Mouse (Mus musculus) small intestine, adult 2 months (tissue): ENCODE results near the gene Rufy4. TPM values are rescaled to one million over a fixed set of nuclear protein-coding genes. Genes with fewer than 3 reads are reported as not detected.

Source experiments
- H3K27ac ChIP-seq: fragments of 200-500 bp; 2 replicates; pipeline ENCODE4 v1.5.1; 2012; ENCODE audit warnings: low read depth, low read length, control low read depth, inconsistent platforms; ENCODE audit not compliant: insufficient read depth
- H3K27me3 ChIP-seq: fragments of 200-500 bp; 2 replicates; pipeline ENCODE4 v1.6.1; 2012; ENCODE audit warnings: mild to moderate bottlenecking, moderate library complexity, low read length, inconsistent platforms; ENCODE audit not compliant: control insufficient read depth, insufficient read depth
- H3K36me3 ChIP-seq: fragments of 200-500 bp; 2 replicates; pipeline ENCODE4 v1.6.1; 2012; ENCODE audit warnings: mild to moderate bottlenecking, low read length, control low read depth, inconsistent platforms; ENCODE audit not compliant: control insufficient read depth, insufficient read depth
- H3K4me1 ChIP-seq: fragments of 200-500 bp; 2 replicates; pipeline ENCODE4 v1.6.1; 2012; ENCODE audit warnings: low read length, inconsistent platforms, mixed read lengths; ENCODE audit not compliant: control insufficient read depth, insufficient read depth, insufficient read length
- H3K4me3 ChIP-seq: fragments of 200-500 bp; 2 replicates; pipeline ENCODE4 v1.5.1; 2012; ENCODE audit warnings: low read depth, mild to moderate bottlenecking, control low read depth, inconsistent platforms, low read length, moderate library complexity
- CTCF ChIP-seq: fragments of 200-500 bp; IDR thresholded peaks from 2 replicates; pipeline ENCODE4 v1.5.1; 2012; ENCODE audit warnings: low read depth, mild to moderate bottlenecking, control low read depth, inconsistent platforms, low read length, moderate library complexity, mixed read lengths; ENCODE audit not compliant: insufficient replicate concordance, insufficient read length; ENCODE audit errors: extremely low read depth
- POLR2A ChIP-seq: fragments of 200-500 bp; IDR thresholded peaks from 2 replicates; pipeline ENCODE4 v1.6.1; 2012; ENCODE audit warnings: low read depth, mild to moderate bottlenecking, control low read depth, inconsistent platforms, low read length, moderate library complexity
- WGBS: fragments of 180-500 bp; shearing (Covaris S2); methylation state at CpG from one replicate; pipeline ENCODE4 v1.1.7; 2018; 5-methylcytosine and 5-hydroxymethylcytosine counted together
- polyA plus RNA-seq: library from polyadenylated mRNA; depleted of rRNA; stranded (reverse); fragments of >200 nt; gene quantifications from 2 replicates; pipeline ENCODE4 v1.2.3, GENCODE M21; 2012

Rufy4 gene
- polyA plus RNA-seq, 1 experiment, result not detected

DNA sequence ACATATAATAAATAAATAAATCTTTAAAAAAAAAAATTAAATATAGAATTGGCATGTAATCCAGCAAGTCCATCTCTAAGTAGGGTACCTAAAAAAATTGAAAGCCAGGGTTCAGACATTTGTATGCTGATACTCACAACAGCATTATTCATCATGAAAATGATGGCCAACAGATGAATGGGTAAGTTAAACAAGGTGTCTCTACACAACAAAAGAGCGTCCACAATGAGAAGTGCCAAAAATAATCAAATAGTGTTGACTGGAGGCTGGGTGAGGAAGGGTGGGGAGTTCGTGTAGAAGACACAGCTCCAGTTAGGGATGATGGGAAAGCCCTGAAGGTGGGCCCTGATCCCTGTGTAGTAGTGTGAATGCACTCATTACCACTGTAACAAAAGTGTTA lies 34.7 kb downstream of the Rufy4 start:
- TF ChIP-seq POLR2A (no peak), CTCF (no peak)
- Histone ChIP-seq H3K36me3 (no peaks in the 10 kb centered on the region), H3K27ac (no peak overlapping the region), H3K4me1 (no peaks in the 10 kb centered on the region), H3K27me3 (no peaks in the 10 kb centered on the region), H3K4me3 (no peak overlapping the region)
- WGBS, result 71% methylated on average over 2 of the region's 2 CpGs

GRCm38 (mm10) chr1:74167136-74167535 lies 41.8 kb downstream of the Rufy4 start:
- no peak overlapping the region for H3K27ac ChIP-seq
- no peaks in the 10 kb centered on the region for H3K36me3 ChIP-seq
- WGBS, result 82% methylated on average over 5 of the region's 5 CpGs
- no peak overlapping the region for H3K4me3 ChIP-seq
- TF ChIP-seq POLR2A (no peak), CTCF (no peak)
- H3K27me3 ChIP-seq, result no peaks in the 10 kb centered on the region
- H3K4me1 ChIP-seq, result no peaks in the 10 kb centered on the region

DNA sequence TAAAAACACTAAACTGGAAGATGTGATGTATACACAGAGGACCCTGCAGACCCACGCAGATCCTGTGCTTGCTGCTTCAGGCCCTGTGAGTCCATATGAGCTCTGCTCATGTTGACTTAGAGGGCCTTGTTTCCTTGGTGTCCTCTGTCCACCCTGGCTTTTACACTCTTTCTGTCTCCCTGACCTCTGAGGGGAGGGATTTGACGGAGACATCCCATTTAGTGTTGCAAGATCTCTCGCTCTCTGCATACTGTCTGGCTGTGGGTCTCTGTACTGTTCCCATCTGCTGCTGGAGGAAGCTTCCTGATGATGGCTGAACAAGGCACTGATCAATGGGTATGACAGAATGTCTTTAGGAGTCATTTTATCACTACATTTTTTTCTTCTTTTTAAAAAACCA lies 44.4 kb downstream of the Rufy4 start:
- no peak overlapping the region for H3K27ac ChIP-seq
- H3K27me3 ChIP-seq, result no peaks in the 10 kb centered on the region
- 91% methylated on average over 3 of the region's 3 CpGs for WGBS
- H3K4me3 ChIP-seq, result no peak overlapping the region
- TF ChIP-seq POLR2A, result no peak
- no peak for TF ChIP-seq CTCF
- H3K36me3 ChIP-seq, result no peaks in the 10 kb centered on the region
- no peaks in the 10 kb centered on the region for H3K4me1 ChIP-seq

- Histone ChIP-seq H3K36me3 (no peaks in the 10 kb centered on the region), H3K4me3 (no peak overlapping the region), H3K4me1 (no peaks in the 10 kb centered on the region), H3K27ac (no peak overlapping the region), H3K27me3 (no peaks in the 10 kb centered on the region)
- TF ChIP-seq CTCF (no peak), POLR2A (no peak)
- 67% methylated on average over 3 of the region's 3 CpGs for WGBS
Measured at GRCm38 (mm10) chr1:74172722-74173121, 47.4 kb downstream of the Rufy4 start.

DNA sequence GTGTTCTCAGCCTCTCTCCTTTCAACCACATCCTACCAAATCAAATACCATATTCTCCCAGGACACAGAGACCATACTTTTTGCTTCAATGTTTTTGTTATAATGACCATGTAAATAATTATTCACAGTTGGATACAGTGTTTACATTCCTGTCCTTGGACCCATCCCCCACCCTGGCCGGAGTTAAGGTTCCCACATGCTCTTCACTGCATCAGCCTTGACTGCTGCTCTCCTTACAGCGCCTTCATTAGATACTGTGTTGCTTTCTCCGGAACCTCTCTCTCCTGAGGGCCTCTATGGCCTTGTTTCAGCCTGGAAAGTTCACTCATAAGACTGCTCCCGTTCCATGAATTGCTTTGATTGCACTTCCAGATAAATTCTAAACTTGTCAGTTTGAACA lies 50.4 kb downstream of the Rufy4 start:
- no peak for TF ChIP-seq POLR2A
- TF ChIP-seq CTCF, result no peak
- Histone ChIP-seq H3K4me1 (no peaks in the 10 kb centered on the region), H3K4me3 (no peak overlapping the region), H3K36me3 (no peaks in the 10 kb centered on the region), H3K27ac (no peak overlapping the region), H3K27me3 (no peaks in the 10 kb centered on the region)
- 60% methylated on average over 4 of the region's 4 CpGs for WGBS

- H3K4me3 ChIP-seq, result no peak overlapping the region
- no peak overlapping the region for H3K27ac ChIP-seq
- H3K4me1 ChIP-seq, result no peaks in the 10 kb centered on the region
- no peak for TF ChIP-seq CTCF
- TF ChIP-seq POLR2A, result no peak
- WGBS, result 66% methylated on average over 3 of the region's 3 CpGs
- no peaks in the 10 kb centered on the region for H3K36me3 ChIP-seq
- H3K27me3 ChIP-seq, result no peaks in the 10 kb centered on the region
Measured at GRCm38 (mm10) chr1:74178618-74179017, 53.3 kb downstream of the Rufy4 start.

GRCm38 (mm10) chr1:74179624-74180408 lies 54.5 kb downstream of the Rufy4 start:
- no peak for TF ChIP-seq POLR2A
- TF ChIP-seq CTCF, result no peak
- H3K27me3 ChIP-seq, result no peaks in the 10 kb centered on the region
- H3K36me3 ChIP-seq, result no peaks in the 10 kb centered on the region
- no peak overlapping the region for H3K27ac ChIP-seq
- 71% methylated on average over 9 of the region's 9 CpGs for WGBS
- no peaks in the 10 kb centered on the region for H3K4me1 ChIP-seq
- no peak overlapping the region for H3K4me3 ChIP-seq
